Mouse (Mus musculus) embryonic facial prominence, embryonic 11.5 days (tissue): Measurements from ENCODE around the gene Bcl2l12. TPM values are rescaled to one million over a fixed set of nuclear protein-coding genes. Genes with fewer than 3 reads are reported as not detected.
A peak's percentile ranks its signal among the peaks of the same experiment; 100 is the strongest.

ENCODE experiments used
- ATAC-seq: fragments of 200-750 bp; cut with Nextera tagmentation; replicated peaks from 2 replicates; pipeline ENCODE4 v1.8.0; 2017; ENCODE audit warnings: low read depth; ENCODE audit not compliant: insufficient number of reproducible peaks, low FRiP score, low TSS enrichment
- DNase-seq: peaks from one replicate; pipeline ENCODE4 v3.0.0-alpha.2; 2015; ENCODE audit warnings: low spot score
- H3K27ac ChIP-seq: fragments of 300-500 bp; sonication (generic); replicated peaks from 2 replicates; pipeline ENCODE4 v1.5.1; 2014; ENCODE audit warnings: mild to moderate bottlenecking, low read depth, low read length, control low read depth
- H3K27me3 ChIP-seq: fragments of 300-500 bp; sonication (generic); 2 replicates; pipeline ENCODE4 v1.6.1; 2014; ENCODE audit warnings: mild to moderate bottlenecking, low read length, moderate library complexity, mixed read lengths; ENCODE audit not compliant: control insufficient read depth, insufficient read depth
- H3K36me3 ChIP-seq: fragments of 300-500 bp; sonication (generic); replicated peaks from 2 replicates; pipeline ENCODE4 v1.6.1; 2014; ENCODE audit warnings: low read depth, mild to moderate bottlenecking, low read length, moderate library complexity, mixed read lengths; ENCODE audit not compliant: control insufficient read depth, insufficient read depth
- H3K4me1 ChIP-seq: fragments of 300-500 bp; sonication (generic); 2 replicates; pipeline ENCODE4 v1.6.1; 2014; ENCODE audit warnings: low read length, mixed read lengths; ENCODE audit not compliant: control insufficient read depth, insufficient read depth
- H3K4me2 ChIP-seq: fragments of 300-500 bp; sonication (generic); 2 replicates; pipeline ENCODE4 v1.6.1; 2014; ENCODE audit warnings: low read depth, mild to moderate bottlenecking, control low read depth, low read length, moderate library complexity
- H3K4me3 ChIP-seq: fragments of 300-500 bp; sonication (generic); 2 replicates; pipeline ENCODE4 v1.5.1; 2014; ENCODE audit warnings: low read depth, low read length, control low read depth
- H3K9ac ChIP-seq: fragments of 300-500 bp; sonication (generic); replicated peaks from 2 replicates; pipeline ENCODE4 v1.6.1; 2014; ENCODE audit warnings: mild to moderate bottlenecking, control low read depth, low read length
- H3K9me3 ChIP-seq: fragments of 300-500 bp; sonication (generic); replicated peaks from 2 replicates; pipeline ENCODE4 v1.6.1; 2016; ENCODE audit warnings: mild to moderate bottlenecking, low read length, inconsistent platforms, mixed read lengths; ENCODE audit not compliant: control insufficient read depth
- WGBS: fragments of 180-500 bp; shearing (Covaris S2); extraction: QIAGEN DNeasy Blood & Tissue Kit; methylation state at CpG from one replicate; pipeline ENCODE4 v1.1.7; 2014; 5-methylcytosine and 5-hydroxymethylcytosine counted together
- polyA plus RNA-seq: library from polyadenylated mRNA; unstranded; fragments of >200 nt; fragmentation: Nextera tagmentation; extraction: Ambion mirVana; gene quantifications from 2 replicates; pipeline ENCODE4 v1.2.1, GENCODE M21; 2014

The Bcl2l12 gene
- polyA plus RNA-seq, 1 experiment from 2014 or later = 71.7 TPM

- WGBS = 74% methylated on average over 7 of the region's 7 CpGs
- Histone ChIP-seq H3K4me2 (peak overlapping the region; percentile 52), H3K9me3 (no peaks in the 10 kb centered on the region), H3K36me3 (peaks cover 1% of the 10 kb centered on the region), H3K27ac (no peak overlapping the region), H3K4me1 (peaks cover 4% of the 10 kb centered on the region; the same call in 1 of the 2 replicates), H3K9ac (peak overlapping the region; percentile 65), H3K27me3 (no peaks in the 10 kb centered on the region), H3K4me3 (peak overlapping the region; percentile 58)
- no peak for ATAC-seq
- DNase-seq = no peak
Measured at GRCm38 (mm10) chr7:44971142-44971541, 27.4 kb downstream of the Bcl2l12 start.

- ATAC-seq = peak; percentile 94
- no peaks in the 10 kb centered on the region for H3K27me3 ChIP-seq
- under 1% methylated on average over 36 of the region's 36 CpGs for WGBS
Measured at GRCm38 (mm10) chr7:44970231-44970691, 28.3 kb downstream of the Bcl2l12 start.

GRCm38 (mm10) chr7:44966638-44967037 lies 31.9 kb downstream of the Bcl2l12 start:
- no peak overlapping the region for H3K27ac ChIP-seq

More at GRCm38 (mm10) chr7:44970231-44970691, 28.3 kb downstream of the Bcl2l12 start:
- DNase-seq = peak; percentile 94
- peak overlapping the region; percentile 58 for H3K4me3 ChIP-seq
- peak overlapping the region; percentile 52 for H3K4me2 ChIP-seq
- H3K27ac ChIP-seq = peak overlapping the region; percentile 85
- H3K9me3 ChIP-seq = no peaks in the 10 kb centered on the region
- peaks cover 4% of the 10 kb centered on the region; the same call in 1 of the 2 replicates for H3K4me1 ChIP-seq
- no peaks in the 10 kb centered on the region for H3K36me3 ChIP-seq
- peak overlapping the region; percentile 65 for H3K9ac ChIP-seq

GRCm38 (mm10) chr7:44965975-44966374 lies 32.5 kb downstream of the Bcl2l12 start:
- WGBS = 74% methylated on average over 7 of the region's 7 CpGs
- Histone ChIP-seq H3K9me3 (no peaks in the 10 kb centered on the region), H3K27ac (no peak overlapping the region), H3K27me3 (no peaks in the 10 kb centered on the region), H3K36me3 (no peaks in the 10 kb centered on the region), H3K9ac (no peak overlapping the region), H3K4me1 (0 out of 2 replicates have a peak, but pooled peaks cover under 1% of the 10 kb centered on the region), H3K4me2 (no peak overlapping the region), H3K4me3 (no peak overlapping the region)
- ATAC-seq (no peak), DNase-seq (no peak)

More at GRCm38 (mm10) chr7:44966638-44967037, 31.9 kb downstream of the Bcl2l12 start:
- H3K9ac ChIP-seq = no peak overlapping the region
- H3K27me3 ChIP-seq = no peaks in the 10 kb centered on the region
- H3K4me2 ChIP-seq = no peak overlapping the region
- 0 out of 2 replicates have a peak, but pooled peaks cover 4% of the 10 kb centered on the region for H3K4me1 ChIP-seq
- H3K9me3 ChIP-seq = no peaks in the 10 kb centered on the region
- DNase-seq (no peak), ATAC-seq (no peak)
- H3K36me3 ChIP-seq = no peaks in the 10 kb centered on the region
- 70% methylated on average over 15 of the region's 15 CpGs for WGBS
- no peak overlapping the region for H3K4me3 ChIP-seq

GRCm38 (mm10) chr7:44964990-44965389 lies 33.5 kb downstream of the Bcl2l12 start:
- Histone ChIP-seq H3K4me1 (no peaks in the 10 kb centered on the region), H3K27ac (no peak overlapping the region), H3K9me3 (no peaks in the 10 kb centered on the region), H3K9ac (no peak overlapping the region), H3K4me3 (no peak overlapping the region), H3K36me3 (no peaks in the 10 kb centered on the region), H3K27me3 (no peaks in the 10 kb centered on the region), H3K4me2 (no peak overlapping the region)
- 95% methylated on average over 13 of the region's 13 CpGs for WGBS
- no peak for ATAC-seq
- no peak for DNase-seq

GRCm38 (mm10) chr7:44962831-44963230 lies 35.7 kb downstream of the Bcl2l12 start:
- no peak for ATAC-seq
- 90% methylated on average over 5 of the region's 5 CpGs for WGBS
- no peak overlapping the region for H3K4me2 ChIP-seq

GRCm38 (mm10) chr7:44962337-44962736 lies 36.2 kb downstream of the Bcl2l12 start:
- Histone ChIP-seq H3K27ac (no peak overlapping the region), H3K4me3 (no peak overlapping the region), H3K9me3 (no peaks in the 10 kb centered on the region), H3K4me1 (no peaks in the 10 kb centered on the region), H3K27me3 (no peaks in the 10 kb centered on the region), H3K36me3 (no peaks in the 10 kb centered on the region), H3K9ac (no peak overlapping the region), H3K4me2 (no peak overlapping the region)
- no peak for ATAC-seq
- no peak for DNase-seq
- 83% methylated on average over 8 of the region's 8 CpGs for WGBS

More at GRCm38 (mm10) chr7:44962831-44963230, 35.7 kb downstream of the Bcl2l12 start:
- no peaks in the 10 kb centered on the region for H3K27me3 ChIP-seq
- H3K9ac ChIP-seq = no peak overlapping the region
- H3K27ac ChIP-seq = no peak overlapping the region
- DNase-seq = no peak
- H3K4me1 ChIP-seq = no peaks in the 10 kb centered on the region
- no peaks in the 10 kb centered on the region for H3K9me3 ChIP-seq
- no peak overlapping the region for H3K4me3 ChIP-seq
- H3K36me3 ChIP-seq = no peaks in the 10 kb centered on the region

GRCm38 (mm10) chr7:44960512-44960910 lies 38.0 kb downstream of the Bcl2l12 start:
- DNase-seq (no peak), ATAC-seq (no peak)
- H3K9ac ChIP-seq = no peak overlapping the region
- no peaks in the 10 kb centered on the region for H3K4me1 ChIP-seq
- H3K9me3 ChIP-seq = no peaks in the 10 kb centered on the region
- no peak overlapping the region for H3K27ac ChIP-seq
- no peak overlapping the region for H3K4me2 ChIP-seq
- H3K27me3 ChIP-seq = no peaks in the 10 kb centered on the region
- H3K4me3 ChIP-seq = no peak overlapping the region
- 92% methylated on average over 13 of the region's 13 CpGs for WGBS
- H3K36me3 ChIP-seq = no peaks in the 10 kb centered on the region
